In the genomic region with DNA sequence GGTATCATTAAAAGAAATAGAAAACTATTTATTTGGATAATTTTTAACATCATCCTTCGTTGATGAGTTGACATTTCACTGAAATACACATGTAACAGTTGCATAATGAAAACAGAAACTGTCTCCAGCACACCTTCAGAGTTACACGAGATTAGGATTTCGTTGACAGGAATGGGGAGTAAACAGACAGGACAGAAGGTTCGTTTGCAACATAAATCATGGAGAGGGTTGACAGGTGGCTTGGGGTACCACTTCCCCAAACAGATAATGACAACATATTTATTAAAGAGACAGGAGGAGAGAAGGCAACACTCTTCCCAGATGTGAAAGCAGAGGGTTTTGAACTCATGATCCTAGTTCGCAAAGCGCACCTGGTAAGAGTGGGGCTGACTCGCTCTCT, we compare ENCODE assay signal across 19 mouse cellular contexts. TPM values are rescaled to one million over a fixed set of nuclear protein-coding genes. Genes with fewer than 3 reads are reported as not detected.
DNase-seq lines count a peak whose midpoint lies in the region; ATAC-seq and TF ChIP-seq lines count a peak whose summit lies in the region.
"Had no signal": no experiment of that assay in that cellular context is flagged by ENCODE, and none has a peak within 500 bp of the region (broad histone marks: within the 10 kb centered on the region; RNA-seq: fewer than 3 reads in every experiment).

No protein-coding gene starts in this region.

- H3K27me3 ChIP-seq in lung, embryonic 14.5 days (ENCODE audit: insufficient read depth, low read length), result no peaks in the 10 kb centered on the region
- H3K27me3 ChIP-seq in stomach, embryonic 16.5 days (ENCODE audit: control insufficient read depth, insufficient read depth, low read length), result no peaks in the 10 kb centered on the region
- H3K27me3 ChIP-seq: embryonic facial prominence, embryonic 12.5 days; forebrain, embryonic 12.5 days; hindbrain, embryonic 12.5 days had no signal

- H3K9me3 ChIP-seq in lung, embryonic 14.5 days (ENCODE audit: low read depth, low read length), result no peaks in the 10 kb centered on the region
- no peaks in the 10 kb centered on the region for H3K9me3 ChIP-seq in stomach, embryonic 16.5 days (replicated peaks; ENCODE audit: control insufficient read depth, low read length)
- H3K9me3 ChIP-seq: embryonic facial prominence, embryonic 12.5 days; forebrain, embryonic 12.5 days; hindbrain, embryonic 12.5 days had no signal

- no peaks in the 10 kb centered on the region for H3K36me3 ChIP-seq in lung, embryonic 14.5 days (ENCODE audit: insufficient read depth)
- H3K36me3 ChIP-seq in stomach, embryonic 16.5 days (ENCODE audit: control insufficient read depth, insufficient read depth, low read length), result no peaks in the 10 kb centered on the region
- H3K36me3 ChIP-seq: embryonic facial prominence, embryonic 12.5 days; forebrain, embryonic 12.5 days; hindbrain, embryonic 12.5 days had no signal

- DNase-seq in lung, embryonic 14.5 days, result no peak
- no peak for DNase-seq in lung, postnatal 4 days
- DNase-seq in A20 (ENCODE audit: low read depth, low spot score), result peak; percentile 48
- DNase-seq in brain, embryonic 14.5 days (ENCODE audit: low read depth), result peak; percentile 15
- no peak for DNase-seq in ovary, postnatal 14 days (ENCODE audit: low spot score)
- DNase-seq: adrenal gland, adult 8-10 months; adrenal gland, postnatal 36 days; cerebellum, adult 11 months; cerebellum, adult 8-10 months; cerebellum, postnatal 14 days; forebrain, postnatal 0 days; gastrocnemius, postnatal 14 days; heart, postnatal 10 days; heart, postnatal 4 days had no signal

- H3K9ac ChIP-seq in lung, embryonic 14.5 days, result no peak overlapping the region
- 0 out of 2 replicates have a peak overlapping the region, but pooled peaks have one; percentile 24 for H3K9ac ChIP-seq in stomach, embryonic 16.5 days (ENCODE audit: low read length)
- H3K9ac ChIP-seq: embryonic facial prominence, embryonic 12.5 days; forebrain, embryonic 12.5 days; forebrain, postnatal 0 days; hindbrain, embryonic 12.5 days had no signal

- TF ChIP-seq POLR2A in brain, embryonic 14.5 days (IDR thresholded peaks at IDR 0.05; ENCODE audit: borderline replicate concordance, extremely low read depth, insufficient read depth, insufficient read length, poor library complexity, severe bottlenecking), result no peak

- no peak overlapping the region for H3K4me2 ChIP-seq in lung, embryonic 14.5 days
- no peak overlapping the region for H3K4me2 ChIP-seq in stomach, embryonic 16.5 days (ENCODE audit: low read depth, low read length)
- H3K4me2 ChIP-seq: embryonic facial prominence, embryonic 12.5 days; forebrain, embryonic 12.5 days; hindbrain, embryonic 12.5 days had no signal

- H3K27ac ChIP-seq in lung, embryonic 14.5 days (ENCODE audit: low read depth), result peak overlapping the region; percentile 65; the same call in 1 of the 2 replicates
- H3K27ac ChIP-seq in stomach, embryonic 16.5 days (ENCODE audit: low read length), result peak overlapping the region; percentile 64; the same call in 1 of the 2 replicates
- H3K27ac ChIP-seq: embryonic facial prominence, embryonic 12.5 days; forebrain, embryonic 12.5 days; hindbrain, embryonic 12.5 days had no signal

- WGBS in lung, embryonic 14.5 days, result 49% methylated on average over 7 of the region's 7 CpGs
- 55% methylated on average over 7 of the region's 7 CpGs for WGBS in stomach, embryonic 16.5 days

- ATAC-seq in lung, embryonic 14.5 days (ENCODE audit: insufficient read depth), result no peak
- ATAC-seq in stomach, embryonic 16.5 days (ENCODE audit: insufficient read depth, low FRiP score), result no peak
- ATAC-seq: forebrain, postnatal 0 days; hindbrain, embryonic 16.5 days had no signal

- H3K4me3 ChIP-seq in lung, embryonic 14.5 days (ENCODE audit: low read depth, low read length), result no peak overlapping the region
- H3K4me3 ChIP-seq in stomach, embryonic 16.5 days (replicated peaks; ENCODE audit: low read length), result no peak overlapping the region
- H3K4me3 ChIP-seq: embryonic facial prominence, embryonic 12.5 days; forebrain, embryonic 12.5 days; hindbrain, embryonic 12.5 days had no signal

- no peak for TF ChIP-seq CTCF in lung, embryonic 14.5 days (IDR thresholded peaks at IDR 0.05; ENCODE audit: low read depth)
- TF ChIP-seq CTCF in brain, embryonic 14.5 days (IDR thresholded peaks at IDR 0.05; ENCODE audit: borderline replicate concordance, extremely low read depth, insufficient read depth, insufficient read length), result no peak

- H3K4me1 ChIP-seq in lung, embryonic 14.5 days (ENCODE audit: insufficient read depth), result peaks cover 9% of the 10 kb centered on the region
- H3K4me1 ChIP-seq in stomach, embryonic 16.5 days (ENCODE audit: control insufficient read depth, insufficient read depth, low read length), result peaks cover 23% of the 10 kb centered on the region
- H3K4me1 ChIP-seq: embryonic facial prominence, embryonic 12.5 days had no signal

RNA-seq across cellular contexts. Expression of gene Chdh, which starts 46.1 kb away (rescaled TPM):
- polyA plus RNA-seq in lung, embryonic 14.5 days (2014; fragmentation: Nextera tagmentation; extraction: Ambion mirVana), result 0.78 and 1.1 TPM in 2 replicates
- 0.26 and 0.51 TPM in 2 replicates for polyA plus RNA-seq in brain, embryonic 14.5 days (2012; rRNA removed)
- polyA plus RNA-seq in stomach, embryonic 16.5 days (2015; fragmentation: Nextera tagmentation; extraction: Ambion mirVana), result 1.2 and 1.4 TPM in 2 replicates

RNA-seq across cellular contexts. Expression of gene Il17rb, which starts 46.2 kb away (rescaled TPM):
- polyA plus RNA-seq in lung, embryonic 14.5 days (2014; fragmentation: Nextera tagmentation; extraction: Ambion mirVana), result 1.3 TPM in 2 replicates
- polyA plus RNA-seq in brain, embryonic 14.5 days (2012; rRNA removed), result 0.43 and 0.60 TPM in 2 replicates
- 1.8 and 2.0 TPM in 2 replicates for polyA plus RNA-seq in stomach, embryonic 16.5 days (2015; fragmentation: Nextera tagmentation; extraction: Ambion mirVana)

Comparison
In these comparisons a context has a peak if more than half of its experiments do, and no peak if none do; other contexts are left out.
1. DNase-seq: peak in A20 (single experiment) and brain, embryonic 14.5 days (single experiment); none in lung, embryonic 14.5 days (single experiment), lung, postnatal 4 days (0 of 2) and ovary, postnatal 14 days (single experiment).